Mouse (Mus musculus) liver, postnatal 0 days (tissue): Measurements from ENCODE around the gene Tmem50b. TPM values are rescaled to one million over a fixed set of nuclear protein-coding genes. Genes with fewer than 3 reads are reported as not detected.

Experiments used
- ATAC-seq: fragments of 200-750 bp; cut with Nextera tagmentation; 2 replicates; pipeline ENCODE4 v1.8.0; 2017; ENCODE audit warnings: mild to moderate bottlenecking, moderate library complexity
- DNase-seq: peaks from one replicate; pipeline ENCODE4 v3.0.0-alpha.2; 2016
- H3K27ac ChIP-seq: fragments of 300-500 bp; sonication (generic); 2 replicates; pipeline ENCODE4 v1.5.1; 2014; ENCODE audit warnings: antibody characterized with exemption, moderate library complexity, mild to moderate bottlenecking, low read depth
- H3K27me3 ChIP-seq: fragments of 300-500 bp; sonication (generic); 2 replicates; pipeline ENCODE4 v1.6.1; 2014; ENCODE audit warnings: low read length, control low read depth, mixed read lengths; ENCODE audit not compliant: insufficient read depth
- H3K36me3 ChIP-seq: fragments of 300-500 bp; sonication (generic); replicated peaks from 2 replicates; pipeline ENCODE4 v1.6.1; 2014; ENCODE audit warnings: mild to moderate bottlenecking, control low read depth, low read length, moderate library complexity, mixed read lengths; ENCODE audit not compliant: insufficient read depth
- H3K4me1 ChIP-seq: fragments of 300-500 bp; sonication (generic); 2 replicates; pipeline ENCODE4 v1.6.1; 2014; ENCODE audit warnings: antibody characterized with exemption, mild to moderate bottlenecking, control low read depth; ENCODE audit not compliant: insufficient read depth
- H3K4me2 ChIP-seq: fragments of 300-500 bp; sonication (generic); 2 replicates; pipeline ENCODE4 v1.6.1; 2014; ENCODE audit warnings: low read depth, mild to moderate bottlenecking, low read length, moderate library complexity, mixed read lengths
- H3K4me3 ChIP-seq: fragments of 300-500 bp; sonication (generic); 2 replicates; pipeline ENCODE4 v1.5.1; 2014; ENCODE audit warnings: low read depth, low read length
- H3K9ac ChIP-seq: fragments of 300-500 bp; sonication (generic); replicated peaks from 2 replicates; pipeline ENCODE4 v1.6.1; 2014; ENCODE audit warnings: mild to moderate bottlenecking, moderate library complexity
- H3K9me3 ChIP-seq: fragments of 300-500 bp; sonication (generic); 2 replicates; pipeline ENCODE4 v1.6.1; 2016; ENCODE audit warnings: mild to moderate bottlenecking, control low read depth, low read length, mixed read lengths
- CTCF ChIP-seq: sonication (generic); IDR thresholded peaks from 2 replicates; pipeline ENCODE4 v1.5.1; 2016; ENCODE audit warnings: antibody characterized with exemption, low read depth
- EP300 ChIP-seq: IDR thresholded peaks from 2 replicates; pipeline ENCODE4 v1.6.1; 2016; ENCODE audit warnings: antibody characterized with exemption, low read depth, mild to moderate bottlenecking
- whole genome bisulfite sequencing: fragments of 180-500 bp; shearing (Covaris S2); extraction: QIAGEN DNeasy Blood & Tissue Kit; methylation state at CpG from one replicate; pipeline ENCODE4 v1.1.7; 2014; ENCODE audit not compliant: insufficient replicate concordance; 5-methylcytosine and 5-hydroxymethylcytosine counted together
- polyA plus RNA-seq: library from polyadenylated mRNA; unstranded; fragments of >200 nt; fragmentation: Nextera tagmentation; extraction: Ambion mirVana; gene quantifications from 2 replicates; pipeline ENCODE4 v1.2.1, GENCODE M21; 2015

Tmem50b gene
- polyA plus RNA-seq, 1 experiment from 2014 or later: 8.6 TPM

- Histone ChIP-seq H3K9ac (no peak overlapping the region), H3K9me3 (no peaks in the 10 kb centered on the region), H3K4me3 (no peak overlapping the region), H3K4me2 (no peak overlapping the region), H3K4me1 (no peaks in the 10 kb centered on the region), H3K36me3 (peaks cover 83% of the 10 kb centered on the region), H3K27me3 (no peaks in the 10 kb centered on the region), H3K27ac (no peak overlapping the region)
- DNase-seq (no peak), ATAC-seq (no peak)
- TF ChIP-seq EP300: no peak
- TF ChIP-seq CTCF: no peak
- 66% methylated on average over 3 of the region's 3 CpGs for WGBS
Observed at GRCm38 (mm10) chr16:91628673-91629072, 31.1 kb upstream of the Tmem50b start.

- peaks cover 85% of the 10 kb centered on the region for H3K36me3 ChIP-seq
- no peaks in the 10 kb centered on the region for H3K9me3 ChIP-seq
- DNase-seq: no peak
- H3K4me1 ChIP-seq: no peaks in the 10 kb centered on the region
- no peak overlapping the region for H3K27ac ChIP-seq
- H3K4me3 ChIP-seq: no peak overlapping the region
- ATAC-seq: no peak
- TF ChIP-seq CTCF (no peak), EP300 (no peak)
- no peaks in the 10 kb centered on the region for H3K27me3 ChIP-seq
- WGBS: 83% methylated on average over 7 of the region's 7 CpGs
- H3K9ac ChIP-seq: no peak overlapping the region
- no peak overlapping the region for H3K4me2 ChIP-seq
Observed at GRCm38 (mm10) chr16:91627831-91628230, 30.2 kb upstream of the Tmem50b start.

GRCm38 (mm10) chr16:91623074-91623473 lies 25.5 kb upstream of the Tmem50b start:
- no peak overlapping the region for H3K27ac ChIP-seq
- 0 out of 2 replicates have a peak, but pooled peaks cover under 1% of the 10 kb centered on the region for H3K4me1 ChIP-seq
- 85% methylated on average over 9 of the region's 9 CpGs for WGBS
- no peak for DNase-seq
- no peak for ATAC-seq
- H3K4me2 ChIP-seq: no peak overlapping the region
- H3K9ac ChIP-seq: no peak overlapping the region
- peaks cover 69% of the 10 kb centered on the region for H3K36me3 ChIP-seq
- H3K4me3 ChIP-seq: no peak overlapping the region
- no peaks in the 10 kb centered on the region for H3K27me3 ChIP-seq
- no peaks in the 10 kb centered on the region for H3K9me3 ChIP-seq
- TF ChIP-seq CTCF (no peak), EP300 (no peak)

- TF ChIP-seq CTCF: no peak
- no peak for TF ChIP-seq EP300
Observed at GRCm38 (mm10) chr16:91620991-91621390, 23.4 kb upstream of the Tmem50b start.

GRCm38 (mm10) chr16:91620185-91620584 lies 22.6 kb upstream of the Tmem50b start:
- no peak for TF ChIP-seq EP300
- TF ChIP-seq CTCF: no peak
- Histone ChIP-seq H3K27ac (no peak overlapping the region), H3K4me2 (no peak overlapping the region), H3K4me3 (no peak overlapping the region), H3K9me3 (no peaks in the 10 kb centered on the region), H3K4me1 (0 out of 2 replicates have a peak, but pooled peaks cover 2% of the 10 kb centered on the region), H3K36me3 (peaks cover 45% of the 10 kb centered on the region), H3K27me3 (no peaks in the 10 kb centered on the region), H3K9ac (no peak overlapping the region)
- DNase-seq: peak; percentile 34
- WGBS: 82% methylated on average over 5 of the region's 5 CpGs
- ATAC-seq: no peak

More at GRCm38 (mm10) chr16:91620991-91621390, 23.4 kb upstream of the Tmem50b start:
- ATAC-seq (no peak), DNase-seq (no peak)
- WGBS: 86% methylated on average over 11 of the region's 11 CpGs
- H3K4me2 ChIP-seq: no peak overlapping the region
- no peak overlapping the region for H3K4me3 ChIP-seq
- H3K4me1 ChIP-seq: 0 out of 2 replicates have a peak, but pooled peaks cover 2% of the 10 kb centered on the region
- no peak overlapping the region for H3K27ac ChIP-seq
- no peaks in the 10 kb centered on the region for H3K9me3 ChIP-seq
- H3K36me3 ChIP-seq: peaks cover 52% of the 10 kb centered on the region
- H3K9ac ChIP-seq: no peak overlapping the region
- no peaks in the 10 kb centered on the region for H3K27me3 ChIP-seq

- DNase-seq: peak; percentile 86
- ATAC-seq: peak; percentile 94
- 10% methylated on average over 39 of the region's 39 CpGs for WGBS
- H3K27ac ChIP-seq: peak within 1 kb of the TSS; percentile 1; the same call in 1 of the 2 replicates
- H3K36me3 ChIP-seq: peaks cover 33% of the 10 kb centered on the region
- peak within 1 kb of the TSS; percentile 49 for H3K9ac ChIP-seq
- peak within 1 kb of the TSS; percentile 50 for H3K4me3 ChIP-seq
- H3K9me3 ChIP-seq: no peaks in the 10 kb centered on the region
- TF ChIP-seq EP300 (no peak), CTCF (no peak)
- H3K4me1 ChIP-seq: 0 out of 2 replicates have a peak, but pooled peaks cover 2% of the 10 kb centered on the region
- H3K4me2 ChIP-seq: peak within 1 kb of the TSS; percentile 73
- H3K27me3 ChIP-seq: no peaks in the 10 kb centered on the region
Observed at GRCm38 (mm10) chr16:91618511-91619501, 21.2 kb upstream of the Tmem50b start, which contains the start of gene Dnajc28. Dnajc28 (minus strand) TSS chr16:91619026.
